Mouse (Mus musculus) kidney, adult 9 months (tissue): ENCODE measurements at regions not wholly inside any gene's neighbourhood (a gene's known extent, or its start where the extent isn't known, plus 50 kb on each side); places are given as distances from the start of the nearest gene placed in this dataset.
"Not testable (repeated sequence)": the region's sequence is repeated elsewhere in the genome, so short reads cannot be mapped to it uniquely, and the experiment has no call there.

Experiments
- DNase-seq: peaks from one replicate; pipeline ENCODE4 v3.0.0; 2022

- no peak for DNase-seq
Measured at GRCm38 (mm10) chr10:111637084-111637735, 131.1 kb downstream of the Phlda1 start.

- DNase-seq, result no peak
Measured at GRCm38 (mm10) chr10:111639866-111640265, 133.8 kb downstream of the Phlda1 start.

- no peak for DNase-seq
Measured at GRCm38 (mm10) chr10:111642683-111643082, 136.6 kb downstream of the Phlda1 start.

- DNase-seq, result not testable (repeated sequence)
Measured at GRCm38 (mm10) chr10:111653773-111654172, 147.7 kb downstream of the Phlda1 start.

GRCm38 (mm10) chr10:111654364-111655226 is 148.5 kb downstream of the Phlda1 start:
- no peak for DNase-seq

GRCm38 (mm10) chr10:111658828-111659227 is 152.7 kb downstream of the Phlda1 start:
- DNase-seq, result no peak

- no peak for DNase-seq
Measured at GRCm38 (mm10) chr10:111662665-111663064, 156.6 kb downstream of the Phlda1 start.

GRCm38 (mm10) chr10:111665834-111666233 is 159.7 kb downstream of the Phlda1 start:
- no peak for DNase-seq

GRCm38 (mm10) chr10:111666963-111667362 is 160.9 kb downstream of the Phlda1 start:
- no peak for DNase-seq

GRCm38 (mm10) chr10:111668639-111669038 is 162.6 kb downstream of the Phlda1 start:
- DNase-seq, result no peak

- peak; percentile 38 for DNase-seq
Measured at GRCm38 (mm10) chr10:111669658-111670057, 163.6 kb downstream of the Phlda1 start.

GRCm38 (mm10) chr10:111670666-111671065 is 164.6 kb downstream of the Phlda1 start:
- no peak for DNase-seq

GRCm38 (mm10) chr10:111672454-111673316 is 166.6 kb downstream of the Phlda1 start:
- peak; percentile 32 for DNase-seq

- DNase-seq, result no peak
Measured at GRCm38 (mm10) chr10:111673317-111673610, 167.2 kb downstream of the Phlda1 start.

- no peak for DNase-seq
Measured at GRCm38 (mm10) chr10:111676255-111676654, 170.2 kb downstream of the Phlda1 start.

GRCm38 (mm10) chr10:111680919-111681318 is 174.8 kb downstream of the Phlda1 start:
- DNase-seq, result no peak

GRCm38 (mm10) chr10:111684409-111685346 is 178.6 kb downstream of the Phlda1 start:
- DNase-seq, result no peak

- DNase-seq, result no peak
Measured at GRCm38 (mm10) chr10:111686585-111686984, 180.5 kb downstream of the Phlda1 start.

- peak; percentile 36 for DNase-seq
Measured at GRCm38 (mm10) chr10:111689587-111689986, 183.5 kb downstream of the Phlda1 start.

GRCm38 (mm10) chr10:111693762-111694161 is 187.7 kb downstream of the Phlda1 start:
- DNase-seq, result no peak

GRCm38 (mm10) chr10:111694227-111695200 is 188.4 kb downstream of the Phlda1 start:
- DNase-seq, result no peak
